ENCODE assay signal across 21 mouse cellular contexts in genomic region chr5:45101777-45102176, GRCm38 (mm10).
DNase-seq lines count a peak whose midpoint lies in the region; ATAC-seq and TF ChIP-seq lines count a peak whose summit lies in the region.
"Had no signal": no experiment of that assay in that cellular context is flagged by ENCODE, and none has a peak within 500 bp of the region (broad histone marks: within the 10 kb centered on the region; RNA-seq: fewer than 3 reads in every experiment).

No protein-coding gene starts in this region.

- TF ChIP-seq CTCF in gastrocnemius, adult 2 months (IDR thresholded peaks at IDR 0.05) = no peak

- H3K36me3 ChIP-seq in midbrain, embryonic 13.5 days = no peaks in the 10 kb centered on the region
- no peaks in the 10 kb centered on the region for H3K36me3 ChIP-seq in midbrain, embryonic 11.5 days (ENCODE audit: control insufficient read depth, insufficient read depth, low read length)
- no peaks in the 10 kb centered on the region for H3K36me3 ChIP-seq in hindbrain, embryonic 16.5 days (ENCODE audit: control insufficient read depth, insufficient read depth, low read length)
- H3K36me3 ChIP-seq in neural tube, embryonic 14.5 days (ENCODE audit: control insufficient read depth, insufficient read depth, low read length) = no peaks in the 10 kb centered on the region
- H3K36me3 ChIP-seq: embryonic facial prominence, embryonic 15.5 days; heart, embryonic 15.5 days; limb, embryonic 10.5 days had no signal

- H3K4me3 ChIP-seq in gastrocnemius, adult 2 months = no peak overlapping the region
- H3K4me3 ChIP-seq in midbrain, embryonic 13.5 days (replicated peaks) = no peak overlapping the region
- no peak overlapping the region for H3K4me3 ChIP-seq in midbrain, embryonic 11.5 days (ENCODE audit: low read depth, low read length)
- no peak overlapping the region for H3K4me3 ChIP-seq in hindbrain, embryonic 16.5 days (ENCODE audit: low read length)
- no peak overlapping the region for H3K4me3 ChIP-seq in neural tube, embryonic 14.5 days (ENCODE audit: low read depth, low read length)
- H3K4me3 ChIP-seq: embryonic facial prominence, embryonic 15.5 days; heart, embryonic 15.5 days; limb, embryonic 10.5 days; megakaryocyte, embryonic 14.5 days had no signal

- peaks cover 47% of the 10 kb centered on the region for H3K4me1 ChIP-seq in midbrain, embryonic 13.5 days (replicated peaks)
- H3K4me1 ChIP-seq in midbrain, embryonic 11.5 days (ENCODE audit: control insufficient read depth, insufficient read depth, low read length) = 0 out of 2 replicates have a peak, but pooled peaks cover 3% of the 10 kb centered on the region
- peaks cover 9% of the 10 kb centered on the region for H3K4me1 ChIP-seq in hindbrain, embryonic 16.5 days (ENCODE audit: control insufficient read depth, insufficient read depth, low read depth, low read length)
- peaks cover 4% of the 10 kb centered on the region; the same call in 1 of the 2 replicates for H3K4me1 ChIP-seq in neural tube, embryonic 14.5 days (ENCODE audit: control insufficient read depth, insufficient read depth, low read length)
- H3K4me1 ChIP-seq: heart, embryonic 15.5 days; megakaryocyte, embryonic 14.5 days had no signal

- no peak for DNase-seq in gastrocnemius, adult 2 months
- DNase-seq in gastrocnemius, adult 8-10 months (ENCODE audit: low spot score in 2 of 2) = no peak
- DNase-seq in midbrain, embryonic 11.5 days (ENCODE audit: low spot score, missing footprints) = no peak
- no peak for DNase-seq in adrenal gland, postnatal 4 days (ENCODE audit: low spot score in 2 of 2)
- DNase-seq: adrenal gland, adult 2 months; cerebellum, adult 11 months; cerebellum, postnatal 10 days; heart, postnatal 4 days; kidney, postnatal 36 days; liver, postnatal 0 days; right cerebral cortex, adult 18-20 months; thymus, postnatal 4 days had no signal

- WGBS in midbrain, embryonic 13.5 days = 38% methylated on average over 4 of the region's 4 CpGs
- WGBS in midbrain, embryonic 11.5 days = 80% methylated on average over 4 of the region's 4 CpGs
- 28% methylated on average over 4 of the region's 4 CpGs for WGBS in hindbrain, embryonic 16.5 days
- 27% methylated on average over 4 of the region's 4 CpGs for WGBS in neural tube, embryonic 14.5 days

- no peak overlapping the region for H3K9ac ChIP-seq in midbrain, embryonic 13.5 days (replicated peaks)
- H3K9ac ChIP-seq in midbrain, embryonic 11.5 days (ENCODE audit: low read length) = no peak overlapping the region
- H3K9ac ChIP-seq in hindbrain, embryonic 16.5 days (ENCODE audit: low read depth, low read length) = no peak overlapping the region
- no peak overlapping the region for H3K9ac ChIP-seq in neural tube, embryonic 14.5 days (replicated peaks; ENCODE audit: low read depth, low read length)
- H3K9ac ChIP-seq: embryonic facial prominence, embryonic 15.5 days; heart, embryonic 15.5 days; liver, postnatal 0 days had no signal

- no peaks in the 10 kb centered on the region for H3K9me3 ChIP-seq in midbrain, embryonic 13.5 days
- H3K9me3 ChIP-seq in midbrain, embryonic 11.5 days (ENCODE audit: control insufficient read depth, low read length) = no peaks in the 10 kb centered on the region
- H3K9me3 ChIP-seq in hindbrain, embryonic 16.5 days (ENCODE audit: control insufficient read depth, low read length) = no peaks in the 10 kb centered on the region
- no peaks in the 10 kb centered on the region for H3K9me3 ChIP-seq in neural tube, embryonic 14.5 days (ENCODE audit: control insufficient read depth, low read length)
- H3K9me3 ChIP-seq: embryonic facial prominence, embryonic 15.5 days; heart, embryonic 15.5 days; limb, embryonic 10.5 days had no signal

- no peaks in the 10 kb centered on the region for H3K27me3 ChIP-seq in midbrain, embryonic 13.5 days
- no peaks in the 10 kb centered on the region for H3K27me3 ChIP-seq in midbrain, embryonic 11.5 days (ENCODE audit: control insufficient read depth, insufficient read depth, low read length)
- no peaks in the 10 kb centered on the region for H3K27me3 ChIP-seq in hindbrain, embryonic 16.5 days (replicated peaks; ENCODE audit: control insufficient read depth, insufficient read depth, low read length)
- H3K27me3 ChIP-seq in neural tube, embryonic 14.5 days (ENCODE audit: control insufficient read depth, insufficient read depth, low read length) = no peaks in the 10 kb centered on the region
- H3K27me3 ChIP-seq: embryonic facial prominence, embryonic 15.5 days; heart, embryonic 15.5 days; megakaryocyte, embryonic 14.5 days had no signal

- no peak overlapping the region for H3K4me2 ChIP-seq in midbrain, embryonic 13.5 days (replicated peaks)
- no peak overlapping the region for H3K4me2 ChIP-seq in midbrain, embryonic 11.5 days
- no peak overlapping the region for H3K4me2 ChIP-seq in hindbrain, embryonic 16.5 days (ENCODE audit: low read length)
- H3K4me2 ChIP-seq in neural tube, embryonic 14.5 days (ENCODE audit: low read depth, low read length) = no peak overlapping the region
- H3K4me2 ChIP-seq: embryonic facial prominence, embryonic 15.5 days; heart, embryonic 15.5 days had no signal

- H3K27ac ChIP-seq in gastrocnemius, adult 2 months = peak overlapping the region; percentile 51
- peak overlapping the region; percentile 82 for H3K27ac ChIP-seq in midbrain, embryonic 13.5 days
- no peak overlapping the region for H3K27ac ChIP-seq in midbrain, embryonic 11.5 days (ENCODE audit: low read depth, low read length)
- H3K27ac ChIP-seq in hindbrain, embryonic 16.5 days (ENCODE audit: low read depth, low read length) = no peak overlapping the region
- peak overlapping the region; percentile 24; the same call in 1 of the 2 replicates for H3K27ac ChIP-seq in neural tube, embryonic 14.5 days (ENCODE audit: low read depth, low read length)
- H3K27ac ChIP-seq: embryonic facial prominence, embryonic 15.5 days; heart, embryonic 15.5 days; limb, embryonic 10.5 days had no signal

- intact Hi-C loops in gastrocnemius, adult 2 months (cut with DNase I) = no loop called here

- peak; percentile 43 for ATAC-seq in midbrain, embryonic 13.5 days
- no peak for ATAC-seq in midbrain, embryonic 11.5 days (ENCODE audit: low FRiP score)
- ATAC-seq in hindbrain, embryonic 16.5 days = peak; percentile 35; the same call in 1 of the 2 replicates
- ATAC-seq in neural tube, embryonic 14.5 days (ENCODE audit: low read depth) = peak; percentile 50; the same call in 1 of the 2 replicates
- no peak for ATAC-seq in cerebellum, adult (ENCODE audit: insufficient number of reproducible peaks, low FRiP score, low TSS enrichment)
- ATAC-seq: intestine, embryonic 16.5 days; liver, postnatal 0 days had no signal

Comparison
In these comparisons a context has a peak if more than half of its experiments do, and no peak if none do; other contexts are left out.
1. H3K27ac ChIP-seq: peak in gastrocnemius, adult 2 months (single experiment), midbrain, embryonic 13.5 days (single experiment) and neural tube, embryonic 14.5 days (single experiment); none in midbrain, embryonic 11.5 days (single experiment) and hindbrain, embryonic 16.5 days (single experiment).
2. ATAC-seq: peak in midbrain, embryonic 13.5 days (single experiment), hindbrain, embryonic 16.5 days (single experiment) and neural tube, embryonic 14.5 days (single experiment); none in midbrain, embryonic 11.5 days (single experiment) and cerebellum, adult (single experiment).